Comparison of ENCODE assay signal across 12 mouse cellular contexts in the genomic region with DNA sequence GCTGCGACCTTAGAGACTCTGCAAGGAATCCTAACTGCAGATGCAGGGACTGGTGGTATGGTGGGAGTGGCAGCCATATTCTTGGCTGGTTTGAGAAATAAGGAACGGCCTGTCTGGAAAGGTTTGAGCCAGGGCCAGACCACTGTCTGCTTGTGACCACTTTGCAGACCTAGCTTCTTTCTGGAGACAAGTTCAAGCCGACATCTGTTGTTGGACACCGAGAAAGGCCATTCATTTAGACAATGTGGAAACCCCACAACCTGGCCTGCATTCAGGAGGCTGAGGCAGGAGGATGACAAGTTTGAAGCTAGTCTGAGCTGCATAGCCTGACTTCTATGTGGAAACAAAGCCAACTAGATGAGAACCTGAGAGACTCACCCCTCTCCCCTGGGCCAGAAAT. TPM values are rescaled to one million over a fixed set of nuclear protein-coding genes. Genes with fewer than 3 reads are reported as not detected.
DNase-seq lines count a peak whose midpoint lies in the region; ATAC-seq and TF ChIP-seq lines count a peak whose summit lies in the region.
"Had no signal": no experiment of that assay in that cellular context is flagged by ENCODE, and none has a peak within 500 bp of the region (broad histone marks: within the 10 kb centered on the region; RNA-seq: fewer than 3 reads in every experiment).

No protein-coding gene starts in this region.

- no peak for ATAC-seq in kidney, embryonic 14.5 days (ENCODE audit: low FRiP score, low TSS enrichment)
- ATAC-seq in embryonic facial prominence, embryonic 13.5 days (ENCODE audit: insufficient number of reproducible peaks, insufficient read depth, low FRiP score, low TSS enrichment, low read depth), result no peak
- ATAC-seq in midbrain, postnatal 0 days (ENCODE audit: low FRiP score), result no peak

- 78% methylated on average over 4 of the region's 4 CpGs for WGBS in kidney, embryonic 14.5 days
- 72% methylated on average over 4 of the region's 4 CpGs for WGBS in embryonic facial prominence, embryonic 13.5 days
- 81% methylated on average over 4 of the region's 4 CpGs for WGBS in midbrain, postnatal 0 days

- peak overlapping the region; percentile 53 for H3K4me2 ChIP-seq in kidney, embryonic 14.5 days (replicated peaks; ENCODE audit: low read depth, low read length)
- peak overlapping the region; percentile 82 for H3K4me2 ChIP-seq in embryonic facial prominence, embryonic 13.5 days
- peak overlapping the region; percentile 77; the same call in 1 of the 2 replicates for H3K4me2 ChIP-seq in midbrain, postnatal 0 days (ENCODE audit: low read depth, low read length, poor library complexity, severe bottlenecking)

- no peak for DNase-seq in kidney, postnatal 10 days
- DNase-seq in induced T-regulatory cell, adult 2 months (ENCODE audit: low read depth), result peak; percentile 20
- no peak for DNase-seq in midbrain, postnatal 0 days (ENCODE audit: low spot score)
- DNase-seq in layer of hippocampus, adult 18-20 months (ENCODE audit: low spot score in 2 of 2), result no peak
- DNase-seq in cerebellum, adult 11 months, result no peak
- no peak for DNase-seq in frontal cortex, adult 2 months (ENCODE audit: extremely low spot score in 1 of 2, low spot score in 1 of 2)

- H3K36me3 ChIP-seq in kidney, embryonic 14.5 days (ENCODE audit: control insufficient read depth, insufficient read depth, low read length), result no peaks in the 10 kb centered on the region
- no peaks in the 10 kb centered on the region for H3K36me3 ChIP-seq in embryonic facial prominence, embryonic 13.5 days
- H3K36me3 ChIP-seq in midbrain, postnatal 0 days (ENCODE audit: insufficient read depth, low read length), result no peaks in the 10 kb centered on the region

- H3K9ac ChIP-seq in kidney, embryonic 14.5 days (ENCODE audit: low read depth, low read length), result no peak overlapping the region
- no peak overlapping the region for H3K9ac ChIP-seq in embryonic facial prominence, embryonic 13.5 days
- H3K9ac ChIP-seq in midbrain, postnatal 0 days (replicated peaks; ENCODE audit: low read length, poor library complexity, severe bottlenecking), result no peak overlapping the region

- TF ChIP-seq CTCF in midbrain, postnatal 0 days (IDR thresholded peaks at IDR 0.05), result no peak

- peaks cover 39% of the 10 kb centered on the region for H3K4me1 ChIP-seq in kidney, embryonic 14.5 days (ENCODE audit: control insufficient read depth, insufficient read depth, low read length)
- H3K4me1 ChIP-seq in embryonic facial prominence, embryonic 13.5 days, result peaks cover 53% of the 10 kb centered on the region
- H3K4me1 ChIP-seq in midbrain, postnatal 0 days (ENCODE audit: insufficient read depth, low read length), result peaks cover 16% of the 10 kb centered on the region; the same call in 1 of the 2 replicates

- H3K27me3 ChIP-seq in kidney, embryonic 14.5 days (ENCODE audit: control insufficient read depth, insufficient read depth, low read length), result no peaks in the 10 kb centered on the region
- no peaks in the 10 kb centered on the region for H3K27me3 ChIP-seq in embryonic facial prominence, embryonic 13.5 days
- no peaks in the 10 kb centered on the region for H3K27me3 ChIP-seq in midbrain, postnatal 0 days (ENCODE audit: insufficient read depth, low read length)
- H3K27me3 ChIP-seq: Patski had no signal

- H3K27ac ChIP-seq in kidney, embryonic 14.5 days (ENCODE audit: low read depth, low read length), result peak overlapping the region; percentile 87; the same call in 1 of the 2 replicates
- H3K27ac ChIP-seq in embryonic facial prominence, embryonic 13.5 days, result peak overlapping the region; percentile 95
- H3K27ac ChIP-seq in midbrain, postnatal 0 days (ENCODE audit: low read depth, low read length), result peak overlapping the region; percentile 85; the same call in 1 of the 2 replicates

- H3K4me3 ChIP-seq in kidney, embryonic 14.5 days (ENCODE audit: low read length), result peak overlapping the region; percentile 34; the same call in 1 of the 2 replicates
- no peak overlapping the region for H3K4me3 ChIP-seq in embryonic facial prominence, embryonic 13.5 days
- H3K4me3 ChIP-seq in midbrain, postnatal 0 days (ENCODE audit: low read depth, low read length), result no peak overlapping the region

- H3K9me3 ChIP-seq in kidney, embryonic 14.5 days (ENCODE audit: control insufficient read depth, low read length), result no peaks in the 10 kb centered on the region
- H3K9me3 ChIP-seq in embryonic facial prominence, embryonic 13.5 days, result no peaks in the 10 kb centered on the region
- H3K9me3 ChIP-seq in midbrain, postnatal 0 days (ENCODE audit: low read length), result no peaks in the 10 kb centered on the region

RNA-seq across cellular contexts. Expression of gene Map3k14, which starts 1.1 kb away (rescaled TPM):
- 3.3 and 4.8 TPM in 2 replicates for polyA plus RNA-seq in kidney, embryonic 14.5 days (2014; fragmentation: Nextera tagmentation; extraction: Ambion mirVana)
- polyA plus RNA-seq in embryonic facial prominence, embryonic 13.5 days (2015; fragmentation: Nextera tagmentation; extraction: Ambion mirVana), result 4.4 and 5.5 TPM in 2 replicates
- total RNA-seq in midbrain, postnatal 0 days (2014; rRNA removed), result 4.8 and 6.1 TPM in 2 replicates
- polyA plus RNA-seq in midbrain, postnatal 0 days (2015; fragmentation: Nextera tagmentation; extraction: Ambion mirVana), result 1.5 and 1.7 TPM in 2 replicates
- total RNA-seq in layer of hippocampus, adult 18-20 months (2021), result 1 to 10 TPM; 4.5 to 4.7 TPM
- polyA plus RNA-seq in frontal cortex, adult 2 months (2012; rRNA removed), result 3.8 and 4.3 TPM in 2 replicates

RNA-seq across cellular contexts. Expression of gene Spata32, which starts 50.1 kb away (rescaled TPM):
- not detected in 2 replicates for polyA plus RNA-seq in kidney, embryonic 14.5 days (2014; fragmentation: Nextera tagmentation; extraction: Ambion mirVana)
- polyA plus RNA-seq in embryonic facial prominence, embryonic 13.5 days (2015; fragmentation: Nextera tagmentation; extraction: Ambion mirVana), result not detected in 2 replicates
- total RNA-seq in midbrain, postnatal 0 days (2014; rRNA removed), result 1.4 and 1.9 TPM in 2 replicates
- 1.2 and 1.5 TPM in 2 replicates for polyA plus RNA-seq in midbrain, postnatal 0 days (2015; fragmentation: Nextera tagmentation; extraction: Ambion mirVana)
- 1 to 10 TPM in 1 of 2 experiments, under 1 TPM in 1; 0.99 to 1.6 TPM for total RNA-seq in layer of hippocampus, adult 18-20 months (2021)
- 1.4 and 1.5 TPM in 2 replicates for polyA plus RNA-seq in frontal cortex, adult 2 months (2012; rRNA removed)
- total RNA-seq: neutrophil, adult 5-6 weeks had no signal
- polyA plus RNA-seq: large intestine, adult 2 months; Patski; urinary bladder, adult 2 months had no signal

RNA-seq across cellular contexts. Expression of gene 1700023F06Rik, which starts 60.0 kb away (rescaled TPM):
- 0.26 and 0.29 TPM in 2 replicates for polyA plus RNA-seq in kidney, embryonic 14.5 days (2014; fragmentation: Nextera tagmentation; extraction: Ambion mirVana)
- polyA plus RNA-seq in embryonic facial prominence, embryonic 13.5 days (2015; fragmentation: Nextera tagmentation; extraction: Ambion mirVana), result 1.4 and 2.2 TPM in 2 replicates
- total RNA-seq in midbrain, postnatal 0 days (2014; rRNA removed), result 0.61 TPM in 1 of 2 replicates, not detected in the other
- 4.3 and 4.9 TPM in 2 replicates for polyA plus RNA-seq in midbrain, postnatal 0 days (2015; fragmentation: Nextera tagmentation; extraction: Ambion mirVana)
- total RNA-seq in layer of hippocampus, adult 18-20 months (2021), result 1 to 10 TPM; 1.6 to 2.2 TPM
- polyA plus RNA-seq in frontal cortex, adult 2 months (2012; rRNA removed), result 5.3 and 6.0 TPM in 2 replicates
- total RNA-seq: neutrophil, adult 5-6 weeks had no signal
